Mouse (Mus musculus) small intestine, adult 2 months (tissue): ENCODE data around the gene Agtrap. TPM values are rescaled to one million over a fixed set of nuclear protein-coding genes. Genes with fewer than 3 reads are reported as not detected.

Experiments
- H3K27ac ChIP-seq: fragments of 200-500 bp; 2 replicates; pipeline ENCODE4 v1.5.1; 2012; ENCODE audit warnings: low read depth, low read length, control low read depth, inconsistent platforms; ENCODE audit not compliant: insufficient read depth
- H3K27me3 ChIP-seq: fragments of 200-500 bp; 2 replicates; pipeline ENCODE4 v1.6.1; 2012; ENCODE audit warnings: mild to moderate bottlenecking, moderate library complexity, low read length, inconsistent platforms; ENCODE audit not compliant: control insufficient read depth, insufficient read depth
- H3K36me3 ChIP-seq: fragments of 200-500 bp; 2 replicates; pipeline ENCODE4 v1.6.1; 2012; ENCODE audit warnings: mild to moderate bottlenecking, low read length, control low read depth, inconsistent platforms; ENCODE audit not compliant: control insufficient read depth, insufficient read depth
- H3K4me1 ChIP-seq: fragments of 200-500 bp; 2 replicates; pipeline ENCODE4 v1.6.1; 2012; ENCODE audit warnings: low read length, inconsistent platforms, mixed read lengths; ENCODE audit not compliant: control insufficient read depth, insufficient read depth, insufficient read length
- H3K4me3 ChIP-seq: fragments of 200-500 bp; 2 replicates; pipeline ENCODE4 v1.5.1; 2012; ENCODE audit warnings: low read depth, mild to moderate bottlenecking, control low read depth, inconsistent platforms, low read length, moderate library complexity
- CTCF ChIP-seq: fragments of 200-500 bp; IDR thresholded peaks from 2 replicates; pipeline ENCODE4 v1.5.1; 2012; ENCODE audit warnings: low read depth, mild to moderate bottlenecking, control low read depth, inconsistent platforms, low read length, moderate library complexity, mixed read lengths; ENCODE audit not compliant: insufficient replicate concordance, insufficient read length; ENCODE audit errors: extremely low read depth
- POLR2A ChIP-seq: fragments of 200-500 bp; IDR thresholded peaks from 2 replicates; pipeline ENCODE4 v1.6.1; 2012; ENCODE audit warnings: low read depth, mild to moderate bottlenecking, control low read depth, inconsistent platforms, low read length, moderate library complexity
- WGBS: fragments of 180-500 bp; shearing (Covaris S2); methylation state at CpG from one replicate; pipeline ENCODE4 v1.1.7; 2018; 5-methylcytosine and 5-hydroxymethylcytosine counted together
- polyA plus RNA-seq: library from polyadenylated mRNA; depleted of rRNA; stranded (reverse); fragments of >200 nt; gene quantifications from 2 replicates; pipeline ENCODE4 v1.2.3, GENCODE M21; 2012

Gene Agtrap
- polyA plus RNA-seq, 1 experiment = 14.2 TPM

DNA sequence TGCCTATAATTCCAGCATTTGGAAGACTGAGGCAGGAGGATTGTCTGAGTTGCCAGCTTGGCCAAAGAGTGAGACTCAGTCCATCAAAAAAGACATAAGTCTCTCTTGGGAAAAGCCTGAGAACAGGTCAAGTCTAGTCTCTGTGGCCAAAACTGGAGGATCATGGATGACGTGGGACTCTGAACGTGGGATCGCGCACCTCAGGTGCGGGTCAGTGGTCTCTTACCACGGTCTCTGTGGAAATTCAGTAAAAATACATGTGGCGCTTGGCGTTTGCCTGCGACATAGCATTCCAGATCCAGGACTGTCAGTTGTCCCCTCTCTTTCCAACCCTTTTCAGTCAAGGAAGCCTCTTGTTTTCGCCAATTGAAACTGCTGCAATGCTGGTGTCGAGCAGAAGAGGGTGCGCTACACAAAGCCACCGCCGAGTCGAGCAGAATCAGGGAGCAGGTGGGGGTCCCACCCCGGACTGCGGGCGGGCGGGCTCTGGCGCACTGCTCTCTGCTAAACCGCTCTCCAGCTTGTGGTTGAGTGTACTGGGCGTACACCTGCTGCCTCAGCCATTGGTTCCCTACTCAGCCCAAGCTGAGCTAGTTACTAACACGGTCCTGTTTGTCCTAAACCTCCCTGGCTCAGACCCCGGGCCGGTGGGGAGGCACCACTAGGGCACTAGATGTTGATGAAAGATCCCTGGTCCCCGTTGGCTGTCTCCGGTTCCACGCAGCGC lies 14.1 kb upstream of the Agtrap start:
- no peak overlapping the region for H3K27ac ChIP-seq
- H3K27me3 ChIP-seq = no peaks in the 10 kb centered on the region
- TF ChIP-seq POLR2A (no peak), CTCF (peak; percentile 28; the same call in 1 of the 2 replicates)

DNA sequence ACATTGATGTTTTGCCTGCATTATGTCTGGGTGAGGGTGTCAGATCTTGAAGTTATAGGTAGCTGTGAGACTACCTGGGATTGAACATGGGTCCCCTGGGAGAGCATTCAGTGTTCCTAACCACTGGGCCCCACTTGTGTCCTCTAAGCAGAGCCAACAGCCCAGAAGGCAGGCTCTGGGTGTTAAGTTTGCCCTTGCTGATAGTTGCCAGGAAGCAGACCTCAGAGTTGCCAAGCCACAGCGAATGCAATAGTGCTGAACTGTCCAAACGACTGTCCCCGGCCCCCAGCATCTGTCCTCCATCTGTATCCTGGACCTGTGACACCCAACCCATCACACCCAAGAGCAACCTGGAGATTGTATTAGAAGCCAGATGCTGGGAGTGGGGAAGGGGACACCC lies 10.8 kb upstream of the Agtrap start:
- no peak overlapping the region for H3K27ac ChIP-seq
- 64% methylated on average over 3 of the region's 3 CpGs for WGBS
- no peak for TF ChIP-seq CTCF
- TF ChIP-seq POLR2A = no peak
- H3K4me1 ChIP-seq = no peaks in the 10 kb centered on the region
- no peak overlapping the region for H3K4me3 ChIP-seq
- H3K27me3 ChIP-seq = no peaks in the 10 kb centered on the region
- no peaks in the 10 kb centered on the region for H3K36me3 ChIP-seq

More for the DNA sequence above, 14.1 kb upstream of the Agtrap start:
- H3K4me3 ChIP-seq = peak overlapping the region; percentile 41
- no peaks in the 10 kb centered on the region for H3K4me1 ChIP-seq
- H3K36me3 ChIP-seq = no peaks in the 10 kb centered on the region
- 19% methylated on average over 29 of the region's 29 CpGs for WGBS

DNA sequence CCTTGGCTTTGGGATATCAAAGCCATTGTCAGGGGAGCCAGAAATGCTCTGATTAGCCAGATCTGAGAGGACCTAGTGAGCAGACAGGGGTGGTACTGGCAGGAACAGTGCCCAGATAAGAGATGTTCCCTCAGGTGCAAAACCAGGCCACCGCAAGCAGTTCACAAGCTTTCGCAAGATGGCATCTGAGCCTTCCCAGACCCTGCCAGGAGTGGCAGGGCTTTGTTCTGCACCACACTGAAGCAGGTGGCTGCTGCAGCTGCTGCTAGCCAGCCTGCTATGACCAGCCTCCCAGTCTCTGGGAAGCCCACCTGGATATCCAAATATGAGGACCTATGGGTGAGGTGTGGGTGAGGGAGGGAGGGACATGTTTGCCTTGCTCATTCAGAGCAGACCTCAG lies 10.1 kb upstream of the Agtrap start:
- H3K36me3 ChIP-seq = no peaks in the 10 kb centered on the region
- no peak for TF ChIP-seq POLR2A
- TF ChIP-seq CTCF = no peak

DNA sequence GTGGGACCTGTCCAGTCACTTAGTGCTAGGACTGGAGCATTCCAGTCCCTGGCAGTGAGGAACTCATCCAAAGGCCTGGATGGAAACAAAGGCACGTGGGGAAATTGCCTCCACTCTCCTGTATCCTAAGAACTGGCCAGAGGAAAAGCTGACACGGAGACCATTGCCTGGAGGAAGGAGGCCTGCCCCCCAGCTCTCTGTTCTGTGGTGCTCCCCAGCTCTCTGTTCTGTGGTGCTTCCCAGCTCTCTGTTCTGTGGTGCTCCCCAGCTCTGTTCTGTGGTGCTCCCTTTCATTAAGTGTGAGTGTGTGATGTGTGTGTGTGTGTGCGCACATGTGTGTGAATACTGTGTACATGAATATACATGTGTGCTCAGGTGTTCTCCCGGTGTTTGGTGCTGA lies 7.2 kb upstream of the Agtrap start:
- no peak for TF ChIP-seq CTCF
- no peak for TF ChIP-seq POLR2A
- Histone ChIP-seq H3K4me3 (no peak overlapping the region), H3K27me3 (no peaks in the 10 kb centered on the region), H3K36me3 (no peaks in the 10 kb centered on the region), H3K4me1 (no peaks in the 10 kb centered on the region), H3K27ac (no peak overlapping the region)
- 72% methylated on average over 4 of the region's 4 CpGs for WGBS

More for the DNA sequence above, 10.1 kb upstream of the Agtrap start:
- Histone ChIP-seq H3K4me1 (no peaks in the 10 kb centered on the region), H3K27me3 (no peaks in the 10 kb centered on the region), H3K4me3 (no peak overlapping the region), H3K27ac (no peak overlapping the region)
- 93% methylated on average over 2 of the region's 2 CpGs for WGBS

DNA sequence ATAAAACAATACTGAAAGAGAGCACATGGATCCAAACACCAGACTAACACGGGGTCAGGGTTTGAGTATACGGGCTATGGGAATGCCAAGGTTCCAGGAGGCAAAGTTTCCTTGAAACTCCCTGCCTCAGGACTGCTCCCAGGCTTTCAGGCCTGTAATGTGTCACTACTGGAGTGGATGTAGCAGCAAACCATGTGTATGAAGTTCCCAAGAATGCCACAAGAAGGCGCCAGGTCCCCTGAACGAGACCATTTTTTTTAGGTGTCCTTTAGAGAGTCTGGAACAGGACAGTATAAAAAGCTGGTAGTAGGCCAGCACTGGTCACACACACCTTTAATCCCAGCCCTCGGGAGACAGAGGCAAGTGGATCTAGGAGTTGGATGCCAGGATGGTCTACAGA lies 6.3 kb upstream of the Agtrap start:
- H3K27ac ChIP-seq = no peak overlapping the region
- 82% methylated on average over 5 of the region's 5 CpGs for WGBS
- H3K36me3 ChIP-seq = no peaks in the 10 kb centered on the region
- H3K27me3 ChIP-seq = no peaks in the 10 kb centered on the region
- H3K4me3 ChIP-seq = no peak overlapping the region
- no peaks in the 10 kb centered on the region for H3K4me1 ChIP-seq
- TF ChIP-seq POLR2A = no peak
- no peak for TF ChIP-seq CTCF

DNA sequence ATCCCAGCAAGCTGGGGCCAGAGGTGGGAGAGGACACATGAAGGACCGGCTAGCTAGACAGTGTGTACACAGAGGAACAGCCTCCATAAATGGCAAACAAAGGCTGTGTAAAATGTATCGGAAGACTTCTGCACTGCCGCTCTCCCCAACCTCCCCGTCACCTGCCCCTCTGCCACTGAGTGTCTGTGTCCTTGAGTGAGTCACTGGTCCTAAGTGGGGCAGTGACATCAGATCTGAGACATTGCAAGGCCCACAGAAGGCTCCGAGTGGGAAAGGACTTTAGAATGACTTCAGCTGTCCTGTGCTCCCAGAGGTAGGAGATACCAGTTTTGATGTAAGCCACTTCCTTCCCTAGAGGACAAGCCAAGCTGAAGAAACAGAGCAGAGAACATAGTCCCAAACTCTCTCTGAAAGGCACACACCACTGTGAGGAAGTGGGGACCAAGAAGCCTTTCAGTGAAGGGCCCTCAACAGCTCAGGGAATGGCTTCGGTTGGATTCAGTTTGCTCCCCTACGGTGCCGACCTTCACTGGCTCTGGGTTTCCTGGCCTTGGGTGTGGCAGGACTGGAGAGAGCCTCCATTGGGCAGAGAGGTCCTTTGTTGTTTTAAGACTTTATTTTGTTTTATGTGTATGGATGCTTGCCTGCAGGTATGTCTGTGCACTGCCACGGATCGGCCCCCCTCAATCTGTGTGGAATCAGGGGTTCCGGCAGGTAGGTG lies 4.9 kb upstream of the Agtrap start:
- Histone ChIP-seq H3K4me3 (no peak overlapping the region), H3K27me3 (no peaks in the 10 kb centered on the region), H3K27ac (no peak overlapping the region), H3K4me1 (peaks cover 2% of the 10 kb centered on the region), H3K36me3 (no peaks in the 10 kb centered on the region)
- WGBS = 75% methylated on average over 11 of the region's 11 CpGs
- TF ChIP-seq POLR2A = no peak
- TF ChIP-seq CTCF = no peak

DNA sequence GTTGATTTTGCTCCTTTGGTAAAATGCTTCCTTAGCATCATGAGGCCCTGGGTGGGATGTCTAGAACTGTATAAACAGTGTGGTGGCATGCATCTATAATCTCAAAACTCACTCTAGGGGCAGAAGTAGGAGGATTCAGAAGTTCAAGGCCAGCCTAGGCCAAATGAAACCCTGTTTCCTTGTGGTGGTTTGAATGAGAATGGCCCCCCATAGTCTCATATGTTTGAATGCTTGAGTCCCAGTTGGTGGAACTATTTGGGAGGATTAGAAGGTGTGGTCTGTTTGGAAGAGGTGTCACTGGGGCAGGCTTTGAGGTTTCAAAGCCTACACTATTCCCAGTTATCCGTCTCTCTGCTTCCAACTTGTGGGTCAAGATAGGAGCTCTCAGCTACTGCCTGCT lies 3.4 kb upstream of the Agtrap start:
- no peaks in the 10 kb centered on the region for H3K36me3 ChIP-seq
- no peak overlapping the region for H3K4me3 ChIP-seq
- no peak for TF ChIP-seq POLR2A
- WGBS = 96% methylated on average over 1 of the region's 1 CpGs
- no peaks in the 10 kb centered on the region for H3K27me3 ChIP-seq
- peaks cover 2% of the 10 kb centered on the region for H3K4me1 ChIP-seq
- H3K27ac ChIP-seq = no peak overlapping the region

DNA sequence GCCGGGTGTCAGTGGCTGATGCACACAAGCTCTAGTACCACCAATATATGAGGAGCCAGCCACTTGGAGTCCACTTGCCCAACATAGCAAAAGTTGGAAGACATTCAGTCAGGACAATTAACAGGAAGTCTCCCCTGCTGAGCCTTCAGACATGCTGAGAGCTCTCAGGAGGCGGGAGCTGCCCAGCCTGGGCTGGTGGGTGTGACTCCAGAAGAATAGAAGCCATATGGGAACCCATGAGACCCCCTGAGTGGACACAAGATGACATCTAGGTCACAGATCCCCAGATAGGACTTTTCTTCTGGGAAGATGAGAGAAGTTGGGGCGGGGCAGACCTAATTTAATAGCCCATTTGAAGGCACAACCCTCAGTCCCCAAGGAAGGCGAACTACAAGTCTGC lies 1.3 kb upstream of the Agtrap start:
- H3K27me3 ChIP-seq = no peaks in the 10 kb centered on the region
- TF ChIP-seq CTCF = no peak
- no peak for TF ChIP-seq POLR2A
- H3K4me3 ChIP-seq = no peak overlapping the region
- no peaks in the 10 kb centered on the region for H3K36me3 ChIP-seq
- H3K27ac ChIP-seq = no peak overlapping the region
- 89% methylated on average over 4 of the region's 4 CpGs for WGBS
- H3K4me1 ChIP-seq = peaks cover 8% of the 10 kb centered on the region
